Comparison of ENCODE assay signal across 8 mouse cellular contexts in the genomic region with DNA sequence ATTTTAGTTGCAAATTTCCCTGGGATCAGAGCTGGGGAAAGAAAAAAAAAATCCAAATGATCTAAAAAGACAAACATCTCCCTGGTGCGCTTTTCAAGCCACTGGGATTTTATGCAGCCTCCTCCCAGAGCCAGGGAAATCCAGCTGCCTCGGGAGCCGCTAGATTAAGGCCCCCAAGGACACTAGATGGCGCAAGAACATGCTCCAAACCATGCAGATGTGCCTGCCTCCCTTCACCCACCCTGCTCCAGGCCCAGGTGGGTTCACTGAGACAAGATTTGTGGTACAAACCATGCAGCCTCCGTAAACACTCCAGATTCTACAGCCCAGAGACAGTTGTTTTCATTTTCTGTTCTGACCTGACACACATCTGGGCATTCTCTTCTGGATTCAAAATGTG.
DNase-seq lines count a peak whose midpoint lies in the region; ATAC-seq and TF ChIP-seq lines count a peak whose summit lies in the region.

No protein-coding gene starts in this region.

- intact Hi-C loops in gastrocnemius, postnatal 14 days (cut with DNase I; ENCODE audit: low total_unique reads), result loop anchor here (10.0 kb wide), 1 partner anchor 424 kb away; a partner anchor contains a TSS

- H3K4me3 ChIP-seq in kidney, adult 2 months (ENCODE audit: insufficient read depth, low read depth, low read length), result no peak overlapping the region
- H3K4me3 ChIP-seq in liver, postnatal 0 days (ENCODE audit: low read depth, low read length), result no peak overlapping the region
- no peak overlapping the region for H3K4me3 ChIP-seq in olfactory bulb, adult 2 months (ENCODE audit: insufficient read depth, low read depth, low read length)

- H3K4me2 ChIP-seq in liver, postnatal 0 days (ENCODE audit: low read depth, low read length), result no peak overlapping the region

- peak; percentile 54; the same call in 1 of the 2 replicates for ATAC-seq in common myeloid progenitor, adult 5-6 weeks (replicated peaks; ENCODE audit: low read depth, poor library complexity, severe bottlenecking)
- ATAC-seq in liver, postnatal 0 days, result no peak

- H3K9ac ChIP-seq in liver, postnatal 0 days (replicated peaks), result no peak overlapping the region

- H3K27ac ChIP-seq in kidney, adult 2 months (ENCODE audit: insufficient read depth, low read depth, low read length), result no peak overlapping the region
- H3K27ac ChIP-seq in liver, postnatal 0 days (ENCODE audit: low read depth), result no peak overlapping the region
- peak overlapping the region; percentile 39; the same call in 1 of the 2 replicates for H3K27ac ChIP-seq in olfactory bulb, adult 2 months (ENCODE audit: insufficient read depth, low read depth, low read length)

- no peak for TF ChIP-seq EP300 in liver, postnatal 0 days (IDR thresholded peaks at IDR 0.05; ENCODE audit: low read depth)

- TF ChIP-seq POLR2A in kidney, adult 2 months (IDR thresholded peaks at IDR 0.05; ENCODE audit: low read depth, low read length), result no peak
- no peak for TF ChIP-seq POLR2A in olfactory bulb, adult 2 months (IDR thresholded peaks at IDR 0.05; ENCODE audit: insufficient read depth, low read depth, low read length)

- 19% methylated on average over 5 of the region's 5 CpGs for WGBS in kidney, adult 2 months
- WGBS in liver, postnatal 0 days (ENCODE audit: insufficient replicate concordance), result 23% methylated on average over 5 of the region's 5 CpGs
- WGBS in olfactory bulb, adult 2 months, result 4% methylated on average over 5 of the region's 5 CpGs

- no peaks in the 10 kb centered on the region for H3K4me1 ChIP-seq in kidney, adult 2 months (ENCODE audit: control insufficient read depth, insufficient read depth, low read length)
- H3K4me1 ChIP-seq in liver, postnatal 0 days (ENCODE audit: insufficient read depth), result no peaks in the 10 kb centered on the region
- H3K4me1 ChIP-seq in olfactory bulb, adult 2 months (ENCODE audit: control insufficient read depth, insufficient read depth, low read length), result peaks cover 46% of the 10 kb centered on the region

- H3K36me3 ChIP-seq in kidney, adult 2 months (ENCODE audit: control insufficient read depth, insufficient read depth, low read length), result no peaks in the 10 kb centered on the region
- no peaks in the 10 kb centered on the region for H3K36me3 ChIP-seq in liver, postnatal 0 days (replicated peaks; ENCODE audit: insufficient read depth, low read length)

- peak; percentile 83 for TF ChIP-seq CTCF in kidney, adult 2 months (conservative IDR thresholded peaks at IDR 0.05; ENCODE audit: insufficient read depth, insufficient read length, low read depth, low read length)
- TF ChIP-seq CTCF in liver, postnatal 0 days (IDR thresholded peaks at IDR 0.05; ENCODE audit: low read depth), result peak; percentile 80
- peak; percentile 83 for TF ChIP-seq CTCF in olfactory bulb, adult 2 months (IDR thresholded peaks at IDR 0.05; ENCODE audit: insufficient read depth, low read depth, low read length)

- H3K27me3 ChIP-seq in kidney, adult 2 months (replicated peaks; ENCODE audit: control insufficient read depth, insufficient read depth, low read length), result no peaks in the 10 kb centered on the region
- no peaks in the 10 kb centered on the region for H3K27me3 ChIP-seq in liver, postnatal 0 days (ENCODE audit: insufficient read depth, low read length)

- peak; percentile 36 for DNase-seq in ovary, postnatal 10 days (ENCODE audit: low spot score)
- DNase-seq in ovary, adult 18-20 months (ENCODE audit: low spot score), result no peak
- DNase-seq in gastrocnemius, postnatal 14 days, result peak; percentile 70
- DNase-seq in kidney, adult 2 months, result peak; percentile 62
- peak; percentile 60 for DNase-seq in liver, postnatal 0 days
- DNase-seq in urinary bladder, postnatal 36 days (ENCODE audit: low spot score in 2 of 2), result peak; percentile 36 to 45

- H3K9me3 ChIP-seq in liver, postnatal 0 days (ENCODE audit: low read length), result no peaks in the 10 kb centered on the region
